In genomic region chr15:86388597-86388996, GRCm38 (mm10) we compare ENCODE assay signal across 16 mouse cellular contexts.
DNase-seq lines count a peak whose midpoint lies in the region; ATAC-seq lines count a peak whose summit lies in the region.
"Had no signal": no experiment of that assay in that cellular context is flagged by ENCODE, and none has a peak within 500 bp of the region (broad histone marks: within the 10 kb centered on the region; RNA-seq: fewer than 3 reads in every experiment).

No protein-coding gene starts in this region.

- no peak overlapping the region for H3K4me2 ChIP-seq in forebrain, embryonic 15.5 days (replicated peaks)
- H3K4me2 ChIP-seq in forebrain, embryonic 11.5 days (ENCODE audit: low read depth, low read length, severe bottlenecking) = no peak overlapping the region
- no peak overlapping the region for H3K4me2 ChIP-seq in midbrain, embryonic 15.5 days
- H3K4me2 ChIP-seq: heart, embryonic 11.5 days; liver, embryonic 15.5 days had no signal

- 0 out of 2 replicates have a peak, but pooled peaks have one; percentile 38 for ATAC-seq in forebrain, embryonic 15.5 days (replicated peaks)
- ATAC-seq in forebrain, embryonic 11.5 days (replicated peaks; ENCODE audit: low FRiP score) = no peak
- ATAC-seq in midbrain, embryonic 15.5 days (replicated peaks) = no peak

- H3K27ac ChIP-seq in forebrain, embryonic 15.5 days (replicated peaks) = no peak overlapping the region
- no peak overlapping the region for H3K27ac ChIP-seq in forebrain, embryonic 11.5 days (ENCODE audit: low read depth, low read length)
- H3K27ac ChIP-seq in midbrain, embryonic 15.5 days = peak overlapping the region; percentile 35; the same call in 1 of the 2 replicates
- H3K27ac ChIP-seq in midbrain, embryonic 10.5 days (replicated peaks) = no peak overlapping the region
- H3K27ac ChIP-seq: liver, embryonic 15.5 days had no signal

- H3K27me3 ChIP-seq in forebrain, embryonic 15.5 days = no peaks in the 10 kb centered on the region
- no peaks in the 10 kb centered on the region for H3K27me3 ChIP-seq in forebrain, embryonic 11.5 days (ENCODE audit: control insufficient read depth, insufficient read depth, low read length)
- no peaks in the 10 kb centered on the region for H3K27me3 ChIP-seq in midbrain, embryonic 15.5 days (replicated peaks)
- no peaks in the 10 kb centered on the region for H3K27me3 ChIP-seq in midbrain, embryonic 10.5 days (ENCODE audit: low read depth, poor library complexity, severe bottlenecking)
- H3K27me3 ChIP-seq: liver, embryonic 15.5 days had no signal

- no peak for DNase-seq in forebrain, embryonic 11.5 days (ENCODE audit: low spot score)
- no peak for DNase-seq in midbrain, embryonic 10.5 days (ENCODE audit: low spot score)
- DNase-seq in kidney, postnatal 36 days = peak; percentile 39 to 49
- DNase-seq in right cerebral cortex, postnatal 36 days (ENCODE audit: low spot score in 2 of 2) = no peak
- DNase-seq in urinary bladder, adult 18-20 months (ENCODE audit: low spot score in 2 of 2) = no peak
- DNase-seq in layer of hippocampus, adult 9-10 months (ENCODE audit: low spot score) = no peak
- DNase-seq: adrenal gland, adult 8-10 months; cerebellum, postnatal 14 days; gastrocnemius, postnatal 14 days; heart, postnatal 4 days; lung, postnatal 4 days; right cerebral cortex, adult 18-20 months had no signal

- H3K9ac ChIP-seq in forebrain, embryonic 15.5 days (replicated peaks) = no peak overlapping the region
- H3K9ac ChIP-seq in forebrain, embryonic 11.5 days (ENCODE audit: low read length) = no peak overlapping the region
- no peak overlapping the region for H3K9ac ChIP-seq in midbrain, embryonic 15.5 days
- H3K9ac ChIP-seq: liver, embryonic 15.5 days had no signal

- H3K9me3 ChIP-seq in forebrain, embryonic 15.5 days = no peaks in the 10 kb centered on the region
- no peaks in the 10 kb centered on the region for H3K9me3 ChIP-seq in forebrain, embryonic 11.5 days (ENCODE audit: control insufficient read depth, low read length)
- no peaks in the 10 kb centered on the region for H3K9me3 ChIP-seq in midbrain, embryonic 15.5 days
- H3K9me3 ChIP-seq in midbrain, embryonic 10.5 days (replicated peaks) = no peaks in the 10 kb centered on the region
- H3K9me3 ChIP-seq: liver, embryonic 15.5 days had no signal

- H3K4me1 ChIP-seq in forebrain, embryonic 15.5 days = 0 out of 2 replicates have a peak, but pooled peaks cover 11% of the 10 kb centered on the region
- no peaks in the 10 kb centered on the region for H3K4me1 ChIP-seq in forebrain, embryonic 11.5 days (replicated peaks; ENCODE audit: control insufficient read depth, insufficient read depth, low read length)
- peaks cover 14% of the 10 kb centered on the region for H3K4me1 ChIP-seq in midbrain, embryonic 15.5 days
- peaks cover 15% of the 10 kb centered on the region; the same call in 1 of the 2 replicates for H3K4me1 ChIP-seq in midbrain, embryonic 10.5 days
- H3K4me1 ChIP-seq: liver, embryonic 15.5 days had no signal

- no peaks in the 10 kb centered on the region for H3K36me3 ChIP-seq in forebrain, embryonic 15.5 days
- no peaks in the 10 kb centered on the region for H3K36me3 ChIP-seq in forebrain, embryonic 11.5 days (ENCODE audit: control insufficient read depth, insufficient read depth, low read length)
- no peaks in the 10 kb centered on the region for H3K36me3 ChIP-seq in midbrain, embryonic 15.5 days (replicated peaks)
- H3K36me3 ChIP-seq in midbrain, embryonic 10.5 days = no peaks in the 10 kb centered on the region
- H3K36me3 ChIP-seq: liver, embryonic 15.5 days had no signal

- H3K4me3 ChIP-seq in forebrain, embryonic 15.5 days = no peak overlapping the region
- H3K4me3 ChIP-seq in forebrain, embryonic 11.5 days (ENCODE audit: low read depth, low read length) = no peak overlapping the region
- H3K4me3 ChIP-seq in midbrain, embryonic 15.5 days = no peak overlapping the region
- H3K4me3 ChIP-seq in midbrain, embryonic 10.5 days = no peak overlapping the region
- H3K4me3 ChIP-seq: liver, embryonic 15.5 days had no signal

- WGBS in forebrain, embryonic 15.5 days = 54% methylated on average over 3 of the region's 3 CpGs
- WGBS in forebrain, embryonic 11.5 days = 82% methylated on average over 3 of the region's 3 CpGs
- 50% methylated on average over 3 of the region's 3 CpGs for WGBS in midbrain, embryonic 15.5 days
- 80% methylated on average over 3 of the region's 3 CpGs for WGBS in midbrain, embryonic 10.5 days

Comparison
In these comparisons a context has a peak if more than half of its experiments do, and no peak if none do; other contexts are left out.
1. DNase-seq: peak in kidney, postnatal 36 days (2 of 2); none in forebrain, embryonic 11.5 days (single experiment), midbrain, embryonic 10.5 days (single experiment), right cerebral cortex, postnatal 36 days (0 of 2), urinary bladder, adult 18-20 months (0 of 2) and layer of hippocampus, adult 9-10 months (single experiment).